In genomic region chr9:71079201-71079600, GRCm38 (mm10) we compare ENCODE assay signal across 22 mouse cellular contexts.
DNase-seq lines count a peak whose midpoint lies in the region; ATAC-seq and TF ChIP-seq lines count a peak whose summit lies in the region.
"Had no signal": no experiment of that assay in that cellular context is flagged by ENCODE, and none has a peak within 500 bp of the region (broad histone marks: within the 10 kb centered on the region; RNA-seq: fewer than 3 reads in every experiment).

No protein-coding gene starts in this region.

- no peaks in the 10 kb centered on the region for H3K36me3 ChIP-seq in embryonic facial prominence, embryonic 13.5 days
- H3K36me3 ChIP-seq: embryonic facial prominence, embryonic 12.5 days; limb, embryonic 12.5 days; midbrain, embryonic 12.5 days; neural tube, embryonic 15.5 days had no signal

- no peak overlapping the region for H3K27ac ChIP-seq in left cerebral cortex, adult 2 months
- H3K27ac ChIP-seq in embryonic facial prominence, embryonic 13.5 days: peak overlapping the region; percentile 30; the same call in 1 of the 2 replicates
- H3K27ac ChIP-seq: embryonic facial prominence, embryonic 12.5 days; limb, embryonic 12.5 days; liver, embryonic 14.5 days; midbrain, embryonic 12.5 days; neural tube, embryonic 15.5 days had no signal

- DNase-seq in heart, adult 11 months: peak; percentile 75
- DNase-seq in heart, postnatal 25 days (ENCODE audit: low spot score): no peak
- no peak for DNase-seq in left cerebral cortex, adult 2 months (ENCODE audit: extremely low spot score in 1 of 2, low spot score in 2 of 2)
- DNase-seq in left cerebral cortex, adult 8-10 months (ENCODE audit: low spot score in 2 of 2): no peak
- peak; percentile 49 for DNase-seq in brain, adult 2 months (ENCODE audit: low read depth, low spot score)
- no peak for DNase-seq in layer of hippocampus, adult 9-11 months
- DNase-seq: adrenal gland, postnatal 25 days; cerebellum, postnatal 10 days; gastrocnemius, postnatal 14 days; kidney, adult 9 months; lung, postnatal 14 days; right cerebral cortex, postnatal 25 days; thymus, postnatal 4 days had no signal

- peak; percentile 17; the same call in 1 of the 2 replicates for TF ChIP-seq CTCF in left cerebral cortex, adult 2 months (IDR thresholded peaks at IDR 0.05)

- no peaks in the 10 kb centered on the region for H3K27me3 ChIP-seq in embryonic facial prominence, embryonic 13.5 days
- H3K27me3 ChIP-seq: embryonic facial prominence, embryonic 12.5 days; limb, embryonic 12.5 days; midbrain, embryonic 12.5 days; neural tube, embryonic 15.5 days; Patski had no signal

- H3K9ac ChIP-seq in embryonic facial prominence, embryonic 13.5 days: no peak overlapping the region
- H3K9ac ChIP-seq: embryonic facial prominence, embryonic 12.5 days; limb, embryonic 12.5 days; liver, embryonic 14.5 days; midbrain, embryonic 12.5 days; neural tube, embryonic 15.5 days had no signal

- intact Hi-C loops in heart, postnatal 25 days (cut with DNase I): loop anchor here (10.0 kb wide), 1 partner anchor 234 kb away; no protein-coding TSS in a partner anchor
- intact Hi-C loops in left cerebral cortex, adult 2 months (cut with DNase I): loop anchor here (5.0 to 10.0 kb wide), 6 partner anchors 62 to 664 kb away; partner anchors contain the start of genes Adam10, Gm10642 and Mindy2

- 40% methylated on average over 7 of the region's 7 CpGs for WGBS in embryonic facial prominence, embryonic 13.5 days

- ATAC-seq in embryonic facial prominence, embryonic 13.5 days (ENCODE audit: insufficient number of reproducible peaks, insufficient read depth, low FRiP score, low TSS enrichment, low read depth): no peak
- ATAC-seq: activated CD4-positive, CD25-positive, alpha-beta regulatory T cell, adult 4 months; Patski had no signal

- H3K4me3 ChIP-seq in left cerebral cortex, adult 2 months: no peak overlapping the region
- H3K4me3 ChIP-seq in embryonic facial prominence, embryonic 13.5 days: no peak overlapping the region
- H3K4me3 ChIP-seq: embryonic facial prominence, embryonic 12.5 days; limb, embryonic 12.5 days; midbrain, embryonic 12.5 days; neural tube, embryonic 15.5 days had no signal

- peaks cover 6% of the 10 kb centered on the region; the same call in 1 of the 2 replicates for H3K4me1 ChIP-seq in embryonic facial prominence, embryonic 13.5 days
- H3K4me1 ChIP-seq: embryonic facial prominence, embryonic 12.5 days; limb, embryonic 12.5 days; midbrain, embryonic 12.5 days; neural tube, embryonic 15.5 days had no signal

- no peak overlapping the region for H3K4me2 ChIP-seq in embryonic facial prominence, embryonic 13.5 days
- H3K4me2 ChIP-seq: embryonic facial prominence, embryonic 12.5 days; heart, embryonic 11.5 days; limb, embryonic 12.5 days; midbrain, embryonic 12.5 days; neural tube, embryonic 15.5 days had no signal

- no peaks in the 10 kb centered on the region for H3K9me3 ChIP-seq in embryonic facial prominence, embryonic 13.5 days
- H3K9me3 ChIP-seq: embryonic facial prominence, embryonic 12.5 days; limb, embryonic 12.5 days; midbrain, embryonic 12.5 days; neural tube, embryonic 15.5 days had no signal

Comparison
In these comparisons a context has a peak if more than half of its experiments do, and no peak if none do; other contexts are left out.
1. DNase-seq: peak in heart, adult 11 months (single experiment) and brain, adult 2 months (single experiment); none in heart, postnatal 25 days (single experiment), left cerebral cortex, adult 2 months (0 of 2), left cerebral cortex, adult 8-10 months (0 of 2) and layer of hippocampus, adult 9-11 months (single experiment).